Mouse (Mus musculus): ENCODE measurements around the gene Vps51.

DNA sequence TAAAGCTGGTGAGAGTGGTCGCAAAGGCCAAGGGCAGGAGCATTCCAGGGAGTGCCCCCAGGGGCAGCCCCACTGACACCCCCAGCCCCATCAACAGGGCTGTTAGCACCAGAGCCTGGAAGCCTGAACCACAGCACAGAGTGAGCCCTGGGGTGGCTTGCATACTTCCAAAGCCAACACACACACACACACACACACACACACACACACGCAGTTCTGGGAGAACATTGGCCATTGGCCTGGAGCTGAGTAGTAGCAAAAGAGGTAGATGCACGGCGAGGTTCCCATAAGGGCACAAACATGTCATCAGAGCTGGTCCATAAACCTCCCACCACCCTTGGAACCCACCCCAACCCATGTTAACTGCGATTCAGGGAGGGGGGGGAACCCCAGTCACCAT is 10.5 kb downstream of the Vps51 start:
- TF ChIP-seq POLR2A (IDR thresholded peaks at IDR 0.05; ENCODE audit: borderline replicate concordance, control insufficient read depth, low read depth, low read length) (no peak), CTCF (IDR thresholded peaks at IDR 0.05; ENCODE audit: control insufficient read depth, insufficient read depth, low read length) (no peak)
